Mouse (Mus musculus) gastrocnemius, adult 18-20 months (tissue): ENCODE measurements around the gene Akr1d1. TPM values are rescaled to one million over a fixed set of nuclear protein-coding genes. Genes with fewer than 3 reads are reported as not detected.

Experiments
- DNase-seq: peaks from one replicate; pipeline ENCODE4 v3.0.0; 2021; ENCODE audit warnings: low spot score
- total RNA-seq, 2 experiments: library from RNA; stranded (reverse); gene quantifications; 2 replicates each; pipeline ENCODE4 v1.2.3; 2021

The Akr1d1 gene
- total RNA-seq, 2 experiments from 2014 or later, result not detected

DNA sequence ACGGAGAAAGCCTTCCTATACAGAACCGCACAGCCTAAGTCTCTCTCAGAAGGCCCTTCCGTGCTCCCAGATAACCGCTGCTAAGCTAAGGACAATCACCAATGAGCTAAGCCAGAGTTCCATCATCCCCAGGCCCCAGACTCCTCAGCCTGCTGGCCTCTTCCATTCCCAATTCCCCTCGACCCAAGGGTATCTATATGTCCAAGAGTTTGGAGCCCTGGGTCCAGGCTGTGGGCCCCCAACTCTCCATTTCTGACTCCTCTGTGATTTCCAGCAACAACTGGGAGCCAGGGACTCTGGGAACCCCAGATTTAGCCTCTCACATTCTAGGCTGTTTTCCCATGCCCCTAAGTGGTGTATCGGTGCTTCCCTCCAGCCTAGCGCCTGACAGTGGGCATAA is 86.2 kb downstream of the Akr1d1 start:
- DNase-seq, result no peak

DNA sequence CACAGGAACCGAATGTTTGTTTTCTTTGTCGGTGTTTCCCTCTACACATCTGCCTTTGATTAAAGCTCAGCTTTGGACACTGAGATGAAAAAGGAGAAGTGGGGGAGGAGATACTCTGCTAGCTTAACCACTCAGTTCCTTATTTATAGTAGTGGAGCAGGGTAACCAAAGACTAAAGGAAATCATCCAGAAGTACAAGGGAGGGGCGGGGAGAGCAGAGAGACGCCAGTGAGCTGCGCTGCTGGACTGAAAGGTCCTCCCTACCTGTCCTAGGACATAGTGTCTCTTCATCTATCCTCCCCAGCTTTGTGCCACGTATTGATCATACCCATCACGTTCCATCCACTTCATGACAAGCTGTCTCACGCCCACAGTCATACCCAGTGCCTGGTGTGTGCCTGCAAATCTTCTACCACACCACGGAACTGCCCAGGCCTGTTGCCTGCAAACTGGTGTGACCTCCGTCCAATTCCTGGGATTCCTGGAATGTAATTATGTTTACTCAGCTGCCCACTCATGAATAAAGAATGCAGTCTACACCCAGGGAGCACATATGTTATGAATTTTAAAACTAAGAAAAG is 87.5 kb downstream of the Akr1d1 start:
- peak; percentile 73 for DNase-seq

Other genes starting within 250 kb of the Akr1d1 start
- under 1 TPM; 0.11 to 0.40 TPM for gene Dgki, start 230.0 kb upstream of the Akr1d1 start, total RNA-seq
- gene Creb3l2, start 88.0 kb upstream of the Akr1d1 start, total RNA-seq, result 10 to 100 TPM; 11.9 to 13.2 TPM